Mouse (Mus musculus) natural killer cell, adult 2 months (primary cell): ENCODE results near the gene Cox8b.

Experiments
- DNase-seq, 2 experiments: peaks; one replicate each; pipeline ENCODE4 v3.0.0; 2022; ENCODE audit warnings: low spot score in 2 of 2

The Cox8b gene

GRCm38 (mm10) chr7:140900220-140900619 is at the start of gene Cox8b:
Gene Cox8b (minus strand): TSS chr7:140900446.
- no peak for DNase-seq

- DNase-seq = no peak
These were observed 49.0 kb upstream of the Cox8b start for GRCm38 (mm10) chr7:140949255-140949654.

GRCm38 (mm10) chr7:140948161-140948560 is 47.9 kb upstream of the Cox8b start:
- DNase-seq = no peak

- peak; percentile 62 to 75 for DNase-seq
These were observed 46.7 kb upstream of the Cox8b start for GRCm38 (mm10) chr7:140946980-140947379.

GRCm38 (mm10) chr7:140946311-140946710 is 46.1 kb upstream of the Cox8b start:
- no peak for DNase-seq

- DNase-seq = no peak
These were observed 45.0 kb upstream of the Cox8b start for GRCm38 (mm10) chr7:140945247-140945646.

- DNase-seq = no peak
These were observed 44.0 kb upstream of the Cox8b start for GRCm38 (mm10) chr7:140944236-140944635.

GRCm38 (mm10) chr7:140943356-140943755 is 43.1 kb upstream of the Cox8b start:
- DNase-seq = no peak

- DNase-seq = no peak
These were observed 42.6 kb upstream of the Cox8b start for GRCm38 (mm10) chr7:140942811-140943210.

GRCm38 (mm10) chr7:140942341-140942740 is 42.1 kb upstream of the Cox8b start:
- no peak for DNase-seq

- peak; percentile 69 to 76 for DNase-seq
These were observed 41.2 kb upstream of the Cox8b start, which contains the start of gene Pgghg for GRCm38 (mm10) chr7:140941222-140942051. Gene Pgghg (plus strand): TSS chr7:140941391.

- DNase-seq = no peak
These were observed 39.5 kb upstream of the Cox8b start for GRCm38 (mm10) chr7:140939669-140940171.

- no peak for DNase-seq
These were observed 38.6 kb upstream of the Cox8b start for GRCm38 (mm10) chr7:140938896-140939295.

- no peak for DNase-seq
These were observed 38.2 kb upstream of the Cox8b start for GRCm38 (mm10) chr7:140938436-140938835.

- no peak for DNase-seq
These were observed 26.9 kb upstream of the Cox8b start for GRCm38 (mm10) chr7:140927181-140927580.

GRCm38 (mm10) chr7:140923070-140923775 is 23.0 kb upstream of the Cox8b start:
- no peak for DNase-seq

GRCm38 (mm10) chr7:140922398-140923069 is 22.3 kb upstream of the Cox8b start:
- no peak for DNase-seq

GRCm38 (mm10) chr7:140921225-140921975 is 21.2 kb upstream of the Cox8b start:
- DNase-seq = no peak

GRCm38 (mm10) chr7:140920418-140921029 is 20.3 kb upstream of the Cox8b start, which contains the start of gene Nlrp6:
Gene Nlrp6 (plus strand): TSS chr7:140920902.
- no peak for DNase-seq

- no peak for DNase-seq
These were observed 19.7 kb upstream of the Cox8b start for GRCm38 (mm10) chr7:140919911-140920310.
